Mouse (Mus musculus) embryonic facial prominence, embryonic 13.5 days (tissue): ENCODE measurements around the gene Cirbp. TPM values are rescaled to one million over a fixed set of nuclear protein-coding genes. Genes with fewer than 3 reads are reported as not detected.

Experiments
- ATAC-seq: fragments of 200-750 bp; cut with Nextera tagmentation; 2 replicates; pipeline ENCODE4 v1.8.0; 2017; ENCODE audit warnings: low read depth; ENCODE audit not compliant: insufficient number of reproducible peaks, insufficient read depth, low FRiP score, low TSS enrichment
- H3K27ac ChIP-seq: fragments of 300-500 bp; sonication (generic); 2 replicates; pipeline ENCODE4 v1.5.1; 2015; ENCODE audit warnings: moderate library complexity, mild to moderate bottlenecking, inconsistent platforms
- H3K27me3 ChIP-seq: fragments of 300-500 bp; sonication (generic); 2 replicates; pipeline ENCODE4 v1.6.1; 2015; ENCODE audit warnings: mild to moderate bottlenecking, inconsistent platforms
- H3K36me3 ChIP-seq: fragments of 300-500 bp; sonication (generic); 2 replicates; pipeline ENCODE4 v1.6.1; 2015; ENCODE audit warnings: mild to moderate bottlenecking, inconsistent platforms
- H3K4me1 ChIP-seq: fragments of 300-500 bp; sonication (generic); 2 replicates; pipeline ENCODE4 v1.6.1; 2015; ENCODE audit warnings: inconsistent platforms
- H3K4me2 ChIP-seq: fragments of 300-500 bp; sonication (generic); 2 replicates; pipeline ENCODE4 v1.6.1; 2015; ENCODE audit warnings: moderate library complexity, mild to moderate bottlenecking, inconsistent platforms
- H3K4me3 ChIP-seq: fragments of 300-500 bp; sonication (generic); 2 replicates; pipeline ENCODE4 v1.5.1; 2015; ENCODE audit warnings: mild to moderate bottlenecking, inconsistent platforms
- H3K9ac ChIP-seq: fragments of 300-500 bp; sonication (generic); 2 replicates; pipeline ENCODE4 v1.6.1; 2015; ENCODE audit warnings: mild to moderate bottlenecking, inconsistent platforms
- H3K9me3 ChIP-seq: fragments of 300-500 bp; sonication (generic); 2 replicates; pipeline ENCODE4 v1.6.1; 2016; ENCODE audit warnings: inconsistent platforms
- WGBS: fragments of 180-500 bp; shearing (Covaris S2); methylation state at CpG from one replicate; pipeline ENCODE4 v1.1.7; 2015; ENCODE audit warnings: mixed read lengths; 5-methylcytosine and 5-hydroxymethylcytosine counted together
- polyA plus RNA-seq: library from polyadenylated mRNA; unstranded; fragments of >200 nt; fragmentation: Nextera tagmentation; extraction: Ambion mirVana; gene quantifications from 2 replicates; pipeline ENCODE4 v1.2.1, GENCODE M21; 2015

Cirbp gene
- polyA plus RNA-seq, 1 experiment from 2014 or later, result 162 TPM

- peaks cover 61% of the 10 kb centered on the region for H3K4me1 ChIP-seq
Measured at GRCm38 (mm10) chr10:80169651-80170050, 3.9 kb downstream of the Cirbp start.

GRCm38 (mm10) chr10:80170052-80170451, 4.3 kb downstream of the Cirbp start:
- H3K9ac ChIP-seq, result no peak overlapping the region; the same call in 1 of the 2 replicates
- H3K36me3 ChIP-seq, result peaks cover 28% of the 10 kb centered on the region
- no peak overlapping the region; the same call in 1 of the 2 replicates for H3K27ac ChIP-seq
- no peak overlapping the region for H3K4me2 ChIP-seq
- H3K4me1 ChIP-seq, result peaks cover 57% of the 10 kb centered on the region
- ATAC-seq, result no peak
- no peaks in the 10 kb centered on the region for H3K9me3 ChIP-seq
- WGBS, result 94% methylated on average over 16 of the region's 16 CpGs
- no peaks in the 10 kb centered on the region for H3K27me3 ChIP-seq
- H3K4me3 ChIP-seq, result no peak overlapping the region

More at GRCm38 (mm10) chr10:80169651-80170050, 3.9 kb downstream of the Cirbp start:
- H3K36me3 ChIP-seq, result peaks cover 28% of the 10 kb centered on the region
- H3K9me3 ChIP-seq, result no peaks in the 10 kb centered on the region
- H3K9ac ChIP-seq, result no peak overlapping the region
- H3K4me3 ChIP-seq, result no peak overlapping the region
- 92% methylated on average over 7 of the region's 7 CpGs for WGBS
- ATAC-seq, result no peak
- no peak overlapping the region; the same call in 1 of the 2 replicates for H3K27ac ChIP-seq
- H3K27me3 ChIP-seq, result no peaks in the 10 kb centered on the region
- H3K4me2 ChIP-seq, result 0 out of 2 replicates have a peak overlapping the region, but pooled peaks have one; percentile 78

- Histone ChIP-seq H3K9ac (no peak overlapping the region), H3K4me2 (no peak overlapping the region), H3K9me3 (no peaks in the 10 kb centered on the region), H3K4me3 (no peak overlapping the region), H3K27ac (no peak overlapping the region), H3K27me3 (no peaks in the 10 kb centered on the region), H3K36me3 (peaks cover 28% of the 10 kb centered on the region), H3K4me1 (peaks cover 51% of the 10 kb centered on the region)
- ATAC-seq, result no peak
- 95% methylated on average over 19 of the region's 19 CpGs for WGBS
Measured at GRCm38 (mm10) chr10:80170601-80171021, 4.8 kb downstream of the Cirbp start.

- H3K36me3 ChIP-seq, result peaks cover 28% of the 10 kb centered on the region
- H3K27ac ChIP-seq, result 0 out of 2 replicates have a peak overlapping the region, but pooled peaks have one; percentile 5
- H3K4me3 ChIP-seq, result no peak overlapping the region
- 94% methylated on average over 15 of the region's 15 CpGs for WGBS
- H3K9ac ChIP-seq, result no peak overlapping the region
- peaks cover 46% of the 10 kb centered on the region for H3K4me1 ChIP-seq
- H3K27me3 ChIP-seq, result no peaks in the 10 kb centered on the region
- ATAC-seq, result no peak
- H3K4me2 ChIP-seq, result no peak overlapping the region
- H3K9me3 ChIP-seq, result no peaks in the 10 kb centered on the region
Measured at GRCm38 (mm10) chr10:80171252-80171651, 5.5 kb downstream of the Cirbp start.

- no peak for ATAC-seq
- WGBS, result 86% methylated on average over 45 of the region's 45 CpGs
- peak overlapping the region; percentile 78 for H3K27ac ChIP-seq
- H3K9ac ChIP-seq, result peak overlapping the region; percentile 71; the same call in 1 of the 2 replicates
- no peaks in the 10 kb centered on the region for H3K27me3 ChIP-seq
- H3K36me3 ChIP-seq, result peaks cover 28% of the 10 kb centered on the region
- H3K9me3 ChIP-seq, result no peaks in the 10 kb centered on the region
- H3K4me2 ChIP-seq, result peak overlapping the region; percentile 70
- peak overlapping the region; percentile 58; the same call in 1 of the 2 replicates for H3K4me3 ChIP-seq
- peaks cover 41% of the 10 kb centered on the region for H3K4me1 ChIP-seq
Measured at GRCm38 (mm10) chr10:80171760-80172526, 6.2 kb downstream of the Cirbp start.

- Histone ChIP-seq H3K9me3 (no peaks in the 10 kb centered on the region), H3K4me1 (peaks cover 38% of the 10 kb centered on the region), H3K27ac (peak within 1 kb of the TSS; percentile 78), H3K4me3 (peak within 1 kb of the TSS; percentile 58), H3K36me3 (peaks cover 28% of the 10 kb centered on the region), H3K9ac (peak within 1 kb of the TSS; percentile 71), H3K27me3 (no peaks in the 10 kb centered on the region), H3K4me2 (peak within 1 kb of the TSS; percentile 70)
- ATAC-seq, result peak; percentile 53; the same call in 1 of the 2 replicates
- WGBS, result 10% methylated on average over 35 of the region's 35 CpGs
Measured at GRCm38 (mm10) chr10:80172527-80173292, 6.9 kb downstream of the Cirbp start, which contains the start of gene 1600002K03Rik. Gene 1600002K03Rik (plus strand): TSS chr10:80172944.

- no peaks in the 10 kb centered on the region for H3K27me3 ChIP-seq
- H3K4me2 ChIP-seq, result peak overlapping the region; percentile 70
- ATAC-seq, result no peak
- H3K9me3 ChIP-seq, result no peaks in the 10 kb centered on the region
- H3K9ac ChIP-seq, result peak overlapping the region; percentile 71
- peak overlapping the region; percentile 78 for H3K27ac ChIP-seq
- WGBS, result 7% methylated on average over 11 of the region's 11 CpGs
- peaks cover 38% of the 10 kb centered on the region for H3K4me1 ChIP-seq
- H3K36me3 ChIP-seq, result peaks cover 28% of the 10 kb centered on the region
- H3K4me3 ChIP-seq, result peak overlapping the region; percentile 58
Measured at GRCm38 (mm10) chr10:80173358-80173757, 7.6 kb downstream of the Cirbp start.

GRCm38 (mm10) chr10:80173955-80174640, 8.3 kb downstream of the Cirbp start:
- no peak for ATAC-seq

GRCm38 (mm10) chr10:80174705-80175104, 8.9 kb downstream of the Cirbp start:
- peaks cover 27% of the 10 kb centered on the region for H3K36me3 ChIP-seq
- ATAC-seq, result no peak
- H3K9ac ChIP-seq, result 0 out of 2 replicates have a peak overlapping the region, but pooled peaks have one; percentile 21
- H3K4me2 ChIP-seq, result no peak overlapping the region
- no peak overlapping the region for H3K4me3 ChIP-seq
- no peaks in the 10 kb centered on the region for H3K27me3 ChIP-seq
- 48% methylated on average over 2 of the region's 2 CpGs for WGBS
- H3K9me3 ChIP-seq, result no peaks in the 10 kb centered on the region
- 0 out of 2 replicates have a peak overlapping the region, but pooled peaks have one; percentile 22 for H3K27ac ChIP-seq
- H3K4me1 ChIP-seq, result peaks cover 28% of the 10 kb centered on the region

More at GRCm38 (mm10) chr10:80173955-80174640, 8.3 kb downstream of the Cirbp start:
- Histone ChIP-seq H3K4me3 (no peak overlapping the region), H3K27me3 (no peaks in the 10 kb centered on the region), H3K9ac (0 out of 2 replicates have a peak overlapping the region, but pooled peaks have one; percentile 21), H3K36me3 (peaks cover 28% of the 10 kb centered on the region), H3K4me2 (no peak overlapping the region), H3K4me1 (peaks cover 31% of the 10 kb centered on the region), H3K27ac (peak overlapping the region; percentile 22; the same call in 1 of the 2 replicates), H3K9me3 (no peaks in the 10 kb centered on the region)
- 85% methylated on average over 10 of the region's 10 CpGs for WGBS

- ATAC-seq, result no peak
- Histone ChIP-seq H3K4me1 (peaks cover 26% of the 10 kb centered on the region), H3K4me3 (no peak overlapping the region), H3K9me3 (no peaks in the 10 kb centered on the region), H3K9ac (0 out of 2 replicates have a peak overlapping the region, but pooled peaks have one; percentile 3), H3K4me2 (no peak overlapping the region), H3K27me3 (no peaks in the 10 kb centered on the region), H3K27ac (no peak overlapping the region), H3K36me3 (peaks cover 17% of the 10 kb centered on the region)
- 16% methylated on average over 4 of the region's 4 CpGs for WGBS
Measured at GRCm38 (mm10) chr10:80175536-80176269, 9.9 kb downstream of the Cirbp start.
